Mouse (Mus musculus) lung, postnatal 0 days (tissue): ENCODE data around the gene Ccdc63.

ENCODE experiments used
- CTCF ChIP-seq: IDR thresholded peaks from 2 replicates; pipeline ENCODE4 v1.5.1; 2016; ENCODE audit warnings: antibody characterized with exemption, mild to moderate bottlenecking
- EP300 ChIP-seq: IDR thresholded peaks from 2 replicates; pipeline ENCODE4 v1.6.1; 2016; ENCODE audit warnings: antibody characterized with exemption, mild to moderate bottlenecking, control low read depth

- no peak for TF ChIP-seq CTCF
- TF ChIP-seq EP300, result no peak
Observed at GRCm38 (mm10) chr5:122132167-122133049, 8.2 kb downstream of the Ccdc63 start.
